Mouse (Mus musculus) right cerebral cortex, postnatal 10 days (tissue): ENCODE measurements around the gene Gm3646.

Experiments
- DNase-seq, 2 experiments: peaks; one replicate each; pipeline ENCODE4 v3.0.0; 2021; ENCODE audit warnings: low spot score in 2 of 2

The Gm3646 gene

GRCm38 (mm10) chr1:39779111-39779980 lies 25.8 kb downstream of the Gm3646 start:
- DNase-seq: no peak

- DNase-seq: peak in 1 of 2 experiments; percentile 58
Measured at GRCm38 (mm10) chr1:39773991-39774729, 31.0 kb downstream of the Gm3646 start.

- no peak for DNase-seq
Measured at GRCm38 (mm10) chr1:39773551-39773950, 31.6 kb downstream of the Gm3646 start.

- DNase-seq: no peak
Measured at GRCm38 (mm10) chr1:39772401-39773095, 32.6 kb downstream of the Gm3646 start.

GRCm38 (mm10) chr1:39770436-39770835 lies 34.7 kb downstream of the Gm3646 start:
- no peak for DNase-seq

GRCm38 (mm10) chr1:39768017-39768416 lies 37.1 kb downstream of the Gm3646 start:
- DNase-seq: no peak

- no peak for DNase-seq
Measured at GRCm38 (mm10) chr1:39765854-39766493, 39.2 kb downstream of the Gm3646 start.

GRCm38 (mm10) chr1:39762025-39762370 lies 43.1 kb downstream of the Gm3646 start:
- peak; percentile 87 to 92 for DNase-seq

- peak; percentile 79 to 82 for DNase-seq
Measured at GRCm38 (mm10) chr1:39761211-39762024, 43.7 kb downstream of the Gm3646 start.

GRCm38 (mm10) chr1:39760181-39760715 lies 44.9 kb downstream of the Gm3646 start:
- no peak for DNase-seq

GRCm38 (mm10) chr1:39759231-39760175 lies 45.6 kb downstream of the Gm3646 start:
- DNase-seq: no peak

GRCm38 (mm10) chr1:39758244-39758643 lies 46.9 kb downstream of the Gm3646 start:
- DNase-seq: no peak

- DNase-seq: no peak
Measured at GRCm38 (mm10) chr1:39756952-39757351, 48.2 kb downstream of the Gm3646 start.

- no peak for DNase-seq
Measured at GRCm38 (mm10) chr1:39754224-39754957, 50.7 kb downstream of the Gm3646 start.
